Mouse (Mus musculus) spleen, adult 2 months (tissue): ENCODE data around the gene Rtf2. TPM values are rescaled to one million over a fixed set of nuclear protein-coding genes. Genes with fewer than 3 reads are reported as not detected.

Source experiments
- DNase-seq, 2 experiments: peaks; one replicate each; pipeline versions ENCODE4 v3.0.0 to v3.0.0-alpha.2; 2012 to 2021; ENCODE audit warnings: low spot score in 2 of 2, low read depth in 1 of 2
- H3K27ac ChIP-seq: fragments of 200-500 bp; 2 replicates; pipeline ENCODE4 v1.5.1; 2012; ENCODE audit warnings: low read length, inconsistent platforms; ENCODE audit not compliant: insufficient read depth
- H3K27me3 ChIP-seq: fragments of 200-500 bp; 2 replicates; pipeline ENCODE4 v1.6.1; 2012; ENCODE audit warnings: mild to moderate bottlenecking, moderate library complexity, low read length, inconsistent platforms; ENCODE audit not compliant: control insufficient read depth, insufficient read depth
- H3K36me3 ChIP-seq: fragments of 200-500 bp; 2 replicates; pipeline ENCODE4 v1.6.1; 2012; ENCODE audit warnings: mild to moderate bottlenecking, low read length, inconsistent platforms; ENCODE audit not compliant: control insufficient read depth, insufficient read depth
- H3K4me1 ChIP-seq: fragments of 200-500 bp; 2 replicates; pipeline ENCODE4 v1.6.1; 2011; ENCODE audit warnings: inconsistent platforms; ENCODE audit not compliant: control insufficient read depth, insufficient read depth, insufficient read length
- H3K4me3 ChIP-seq: fragments of 200-500 bp; 2 replicates; pipeline ENCODE4 v1.5.1; 2011; ENCODE audit warnings: mild to moderate bottlenecking, inconsistent platforms; ENCODE audit not compliant: insufficient read depth, insufficient read length; ENCODE audit errors: extremely low read depth
- CTCF ChIP-seq: fragments of 200-500 bp; IDR thresholded peaks from 2 replicates; pipeline ENCODE4 v1.5.1; 2011; ENCODE audit warnings: mild to moderate bottlenecking, inconsistent platforms; ENCODE audit not compliant: insufficient read depth, insufficient read length, insufficient replicate concordance; ENCODE audit errors: extremely low read depth
- POLR2A ChIP-seq: fragments of 200-500 bp; IDR thresholded peaks from 2 replicates; pipeline ENCODE4 v1.6.1; 2011; ENCODE audit warnings: low read depth, low read length, inconsistent platforms
- WGBS: fragments of 180-500 bp; shearing (Covaris S2); methylation state at CpG from one replicate; pipeline ENCODE4 v1.1.7; 2018; 5-methylcytosine and 5-hydroxymethylcytosine counted together
- polyA plus RNA-seq: library from polyadenylated mRNA; depleted of rRNA; stranded (reverse); fragments of >200 nt; gene quantifications from 2 replicates; pipeline ENCODE4 v1.2.3, GENCODE M21; 2012

The Rtf2 gene
- polyA plus RNA-seq, 1 experiment = 30.9 TPM

- H3K27me3 ChIP-seq = no peaks in the 10 kb centered on the region
- no peak overlapping the region for H3K27ac ChIP-seq
- TF ChIP-seq CTCF = peak; percentile 30; the same call in 1 of the 2 replicates
- no peak for TF ChIP-seq POLR2A
- H3K36me3 ChIP-seq = no peaks in the 10 kb centered on the region
- H3K4me3 ChIP-seq = no peak overlapping the region
- 7% methylated on average over 2 of the region's 2 CpGs for WGBS
- no peaks in the 10 kb centered on the region for H3K4me1 ChIP-seq
- peak; percentile 3 to 13 for DNase-seq
These were observed 37.5 kb downstream of the Rtf2 start for GRCm38 (mm10) chr2:172477860-172478259.

GRCm38 (mm10) chr2:172480296-172480695, 39.9 kb downstream of the Rtf2 start:
- Histone ChIP-seq H3K4me1 (no peaks in the 10 kb centered on the region), H3K4me3 (no peak overlapping the region), H3K36me3 (no peaks in the 10 kb centered on the region), H3K27me3 (no peaks in the 10 kb centered on the region), H3K27ac (no peak overlapping the region)
- TF ChIP-seq POLR2A = no peak
- WGBS = 50% methylated on average over 7 of the region's 7 CpGs
- DNase-seq = no peak

- H3K36me3 ChIP-seq = no peaks in the 10 kb centered on the region
- no peaks in the 10 kb centered on the region for H3K27me3 ChIP-seq
- no peak overlapping the region for H3K4me3 ChIP-seq
- no peak for DNase-seq
- no peaks in the 10 kb centered on the region for H3K4me1 ChIP-seq
- 43% methylated on average over 16 of the region's 16 CpGs for WGBS
- H3K27ac ChIP-seq = no peak overlapping the region
- no peak for TF ChIP-seq CTCF
- TF ChIP-seq POLR2A = no peak
These were observed 41.5 kb downstream of the Rtf2 start for GRCm38 (mm10) chr2:172481654-172482385.

GRCm38 (mm10) chr2:172483766-172484413, 43.5 kb downstream of the Rtf2 start:
- no peak overlapping the region for H3K4me3 ChIP-seq
- 91% methylated on average over 14 of the region's 14 CpGs for WGBS
- H3K27me3 ChIP-seq = no peaks in the 10 kb centered on the region
- no peak for TF ChIP-seq CTCF
- TF ChIP-seq POLR2A = no peak
- H3K36me3 ChIP-seq = no peaks in the 10 kb centered on the region
- no peaks in the 10 kb centered on the region for H3K4me1 ChIP-seq
- H3K27ac ChIP-seq = no peak overlapping the region
- no peak for DNase-seq

GRCm38 (mm10) chr2:172484696-172485370, 44.5 kb downstream of the Rtf2 start:
- Histone ChIP-seq H3K36me3 (no peaks in the 10 kb centered on the region), H3K27ac (no peak overlapping the region), H3K4me3 (no peak overlapping the region), H3K27me3 (no peaks in the 10 kb centered on the region), H3K4me1 (no peaks in the 10 kb centered on the region)
- no peak for DNase-seq
- 82% methylated on average over 12 of the region's 12 CpGs for WGBS
- TF ChIP-seq POLR2A = no peak
- no peak for TF ChIP-seq CTCF

- no peak for DNase-seq
- WGBS = 82% methylated on average over 8 of the region's 8 CpGs
- no peaks in the 10 kb centered on the region for H3K4me1 ChIP-seq
- no peaks in the 10 kb centered on the region for H3K27me3 ChIP-seq
- no peaks in the 10 kb centered on the region for H3K36me3 ChIP-seq
- H3K4me3 ChIP-seq = no peak overlapping the region
- no peak overlapping the region for H3K27ac ChIP-seq
- TF ChIP-seq CTCF (no peak), POLR2A (no peak)
These were observed 56.5 kb downstream of the Rtf2 start for GRCm38 (mm10) chr2:172496736-172497345.

GRCm38 (mm10) chr2:172498823-172499222, 58.5 kb downstream of the Rtf2 start:
- Histone ChIP-seq H3K27ac (no peak overlapping the region), H3K36me3 (no peaks in the 10 kb centered on the region), H3K4me1 (no peaks in the 10 kb centered on the region), H3K27me3 (no peaks in the 10 kb centered on the region), H3K4me3 (no peak overlapping the region)
- no peak for TF ChIP-seq POLR2A
- no peak for TF ChIP-seq CTCF
- WGBS = 75% methylated on average over 3 of the region's 3 CpGs
- no peak for DNase-seq
